Mouse (Mus musculus) lung, adult 18-20 months (tissue): Measurements from ENCODE around the gene Shisal2a.

Experiments
- DNase-seq, 2 experiments: peaks; one replicate each; pipeline ENCODE4 v3.0.0; 2022; ENCODE audit warnings: mixed read lengths in 2 of 2

The Shisal2a gene

GRCm38 (mm10) chr4:108383183-108383714 lies at the start of gene Shisal2a:
TSS of gene Shisal2a (minus strand) at chr4:108383349.
- no peak for DNase-seq

GRCm38 (mm10) chr4:108431561-108431936 lies 48.4 kb upstream of the Shisal2a start:
- DNase-seq: no peak

DNA sequence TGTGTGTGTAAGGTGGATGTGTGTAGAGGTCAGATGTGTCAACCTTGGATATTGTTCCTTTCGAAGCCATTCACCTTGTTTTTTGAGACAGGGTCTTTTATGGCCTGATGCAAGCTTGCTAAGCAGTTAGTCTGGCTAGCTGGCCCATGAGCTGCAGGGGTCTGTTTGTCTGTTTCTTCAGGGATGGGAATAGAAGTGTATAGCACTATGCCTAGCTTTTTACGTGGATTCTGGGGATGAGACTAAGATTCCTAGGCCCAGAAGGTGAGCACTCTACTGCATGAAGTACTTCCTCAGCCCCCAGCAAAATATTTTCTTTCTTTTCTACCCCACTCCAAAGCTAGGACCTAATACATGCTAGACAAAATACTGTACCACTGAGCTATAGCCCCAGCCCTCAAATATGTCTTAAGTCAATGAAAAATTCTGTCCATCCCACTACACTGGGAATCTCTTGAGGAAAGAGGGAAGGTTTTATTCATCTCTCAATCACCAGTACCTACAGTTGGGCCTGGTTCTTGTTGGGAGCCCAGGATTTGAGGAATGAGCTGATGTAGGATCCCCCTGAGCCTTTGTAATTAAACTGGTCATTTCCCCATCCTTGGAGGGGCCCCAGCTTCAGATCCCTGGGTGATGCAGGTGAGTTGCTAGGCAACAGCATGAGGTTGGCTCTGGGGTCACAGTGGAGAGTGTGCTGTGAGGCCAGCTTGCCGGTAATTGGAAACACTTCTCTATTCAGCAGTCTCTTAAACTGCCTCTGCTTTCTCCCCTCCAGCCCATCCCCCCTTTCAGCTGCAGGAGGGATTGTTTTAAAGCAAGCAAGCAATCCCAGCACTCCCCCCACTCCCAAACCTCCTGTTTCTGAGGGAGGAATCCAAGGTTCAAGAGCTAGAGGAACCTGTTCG lies 47.8 kb upstream of the Shisal2a start:
- DNase-seq: no peak

DNA sequence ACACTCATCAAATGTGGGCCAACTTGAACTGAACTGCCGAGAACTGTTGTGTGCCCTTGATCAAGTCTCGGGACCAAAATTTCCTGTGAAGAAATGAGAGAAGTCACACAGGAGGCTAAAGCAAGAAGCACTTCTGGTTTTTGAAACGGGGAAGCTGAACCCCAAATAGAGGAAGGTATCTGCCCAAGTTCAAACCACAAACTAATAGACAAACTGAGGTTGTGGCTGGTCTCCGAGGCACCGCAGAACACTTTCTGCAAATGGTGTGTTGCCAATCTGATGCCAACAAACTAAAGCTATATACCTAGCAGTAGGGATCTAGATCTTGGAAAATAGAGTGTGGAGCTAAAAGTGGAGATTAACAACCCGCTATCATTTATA lies 45.2 kb upstream of the Shisal2a start:
- no peak for DNase-seq

DNA sequence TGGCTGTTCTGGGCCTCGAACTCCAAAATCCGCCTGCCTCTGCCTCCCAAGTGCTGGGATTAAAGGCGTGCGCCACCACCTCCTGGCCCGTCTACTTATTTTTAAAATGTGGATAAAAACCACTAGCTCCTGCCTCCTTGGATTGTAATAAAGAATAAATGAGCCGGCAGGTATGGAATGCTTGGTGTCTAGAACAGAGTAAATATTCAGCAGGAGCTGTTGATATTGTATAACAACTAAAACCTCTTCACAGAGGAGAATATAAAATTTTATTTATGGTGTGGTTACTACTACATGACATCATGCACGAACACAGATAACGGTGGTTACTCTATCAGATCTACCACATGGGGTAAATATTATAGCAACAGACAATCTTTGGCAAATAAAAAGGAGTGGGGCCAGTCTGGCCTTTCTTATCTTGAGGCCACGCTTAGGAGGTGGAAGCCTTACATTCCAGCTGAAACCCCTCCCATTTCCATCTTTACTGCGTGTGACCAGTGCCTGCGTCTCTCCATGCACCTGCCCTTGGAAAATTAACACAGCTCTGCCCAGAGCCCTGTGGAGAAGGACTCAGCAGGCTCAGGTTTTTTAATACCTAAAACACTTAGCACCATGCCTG lies 44.7 kb upstream of the Shisal2a start:
- DNase-seq: no peak

DNA sequence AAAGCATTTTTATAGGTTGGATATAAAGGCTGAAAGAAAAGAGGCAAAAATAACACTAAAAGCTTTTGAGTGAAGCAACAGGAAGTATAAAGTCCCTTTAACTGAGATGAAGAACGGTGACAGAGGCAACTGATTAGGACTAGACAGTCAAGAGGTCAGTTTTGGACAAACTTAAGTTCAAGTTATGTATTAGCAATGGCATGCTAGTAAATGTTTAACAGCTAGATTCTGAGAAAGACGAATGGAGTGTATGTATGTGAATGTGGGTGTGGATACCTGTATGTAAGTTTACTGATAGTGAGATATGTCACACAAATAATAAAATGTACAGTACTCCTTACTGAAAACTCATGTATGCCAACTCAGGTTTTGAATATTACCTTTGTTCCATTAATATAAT lies 41.4 kb upstream of the Shisal2a start:
- no peak for DNase-seq

GRCm38 (mm10) chr4:108407621-108408020 lies 24.5 kb upstream of the Shisal2a start:
- no peak for DNase-seq

- no peak for DNase-seq
These were observed 23.8 kb upstream of the Shisal2a start, which contains the start of gene Gpx7 for GRCm38 (mm10) chr4:108406861-108407401. TSS of gene Gpx7 (minus strand) at chr4:108406961.

- peak; percentile 67 to 70 for DNase-seq
These were observed 23.1 kb upstream of the Shisal2a start for GRCm38 (mm10) chr4:108406138-108406860.

DNA sequence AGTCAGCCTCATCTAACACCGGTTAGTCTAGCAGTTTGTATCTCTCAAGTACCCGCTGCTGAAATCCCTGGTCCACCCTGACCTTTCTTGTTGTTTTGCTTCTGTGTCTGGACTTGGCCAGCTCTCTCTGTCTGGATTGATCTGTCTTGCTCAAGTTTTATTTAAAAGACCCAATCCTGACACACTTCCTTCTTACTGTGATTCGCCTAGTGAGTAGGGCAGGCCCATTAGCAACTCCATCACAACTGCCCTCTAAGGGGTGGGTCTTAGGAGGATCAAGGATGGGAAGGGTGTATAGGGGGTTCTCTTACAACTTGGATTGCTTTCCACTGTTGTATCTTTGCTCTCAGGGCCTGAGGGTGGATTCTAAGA lies 22.6 kb upstream of the Shisal2a start:
- peak in 1 of 2 experiments; percentile 42 for DNase-seq

- no peak for DNase-seq
These were observed 20.9 kb upstream of the Shisal2a start for GRCm38 (mm10) chr4:108403861-108404635.

- peak in 1 of 2 experiments; percentile 27 for DNase-seq
These were observed 17.2 kb upstream of the Shisal2a start for GRCm38 (mm10) chr4:108400395-108400794.

GRCm38 (mm10) chr4:108394236-108394635 lies 11.1 kb upstream of the Shisal2a start:
- no peak for DNase-seq

DNA sequence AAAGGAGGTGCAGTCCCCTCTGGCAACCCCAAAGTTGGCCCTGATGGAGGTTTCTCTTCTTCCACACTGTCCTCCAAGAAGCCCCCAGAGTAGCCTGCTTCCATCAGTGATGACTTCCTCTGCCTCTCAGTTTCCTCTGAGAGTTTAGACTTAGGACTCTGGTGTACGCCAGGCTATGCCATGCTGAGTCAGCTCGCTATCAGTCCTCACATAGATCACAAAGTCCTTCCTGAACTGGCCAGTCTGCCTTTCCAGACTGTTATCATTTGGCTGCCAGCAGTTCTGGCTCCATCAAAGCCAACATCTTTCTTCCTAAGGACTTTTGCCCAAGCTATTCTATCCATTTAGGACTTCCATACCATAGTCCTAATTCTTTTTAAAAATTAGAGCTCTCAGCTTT lies 9.4 kb upstream of the Shisal2a start:
- no peak for DNase-seq

DNA sequence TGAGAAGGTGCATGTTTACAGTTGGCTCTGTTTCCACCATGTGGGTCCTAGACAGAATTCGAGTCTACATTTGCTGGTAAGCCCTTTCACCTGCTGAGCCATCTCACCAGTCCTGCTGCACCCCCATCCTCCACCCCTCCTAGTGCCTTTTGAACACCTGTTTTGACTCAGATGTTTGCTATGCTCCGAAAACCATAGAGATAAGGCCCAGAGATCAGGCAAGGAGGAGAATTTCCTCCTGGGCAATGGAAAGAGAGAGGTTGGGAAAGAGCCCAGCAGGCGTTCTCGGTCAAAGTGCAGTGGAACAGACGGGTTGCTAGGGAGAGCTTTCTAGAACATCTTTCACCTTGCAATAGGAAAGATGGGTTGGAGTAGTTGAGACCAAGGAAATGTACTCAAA lies 8.0 kb upstream of the Shisal2a start:
- DNase-seq: no peak

DNA sequence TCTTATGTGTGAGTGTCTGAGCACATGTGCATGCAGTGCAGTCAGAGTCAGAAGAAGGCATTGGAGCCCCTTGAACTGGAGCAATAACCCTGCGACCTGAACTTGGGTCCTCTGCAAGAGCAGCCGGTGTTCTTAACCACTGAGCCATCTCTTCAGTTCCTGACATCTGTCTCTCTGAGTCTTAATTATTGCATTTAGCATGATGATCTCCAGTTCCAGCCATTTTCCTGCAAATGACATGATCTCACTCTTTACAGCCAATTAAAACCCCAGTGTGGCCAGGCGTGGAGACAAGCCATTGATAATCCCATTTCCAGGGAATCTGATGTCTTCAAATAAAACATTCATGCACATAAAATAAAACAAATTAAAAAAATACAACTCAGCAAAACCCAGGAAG lies 5.6 kb upstream of the Shisal2a start:
- DNase-seq: no peak

DNA sequence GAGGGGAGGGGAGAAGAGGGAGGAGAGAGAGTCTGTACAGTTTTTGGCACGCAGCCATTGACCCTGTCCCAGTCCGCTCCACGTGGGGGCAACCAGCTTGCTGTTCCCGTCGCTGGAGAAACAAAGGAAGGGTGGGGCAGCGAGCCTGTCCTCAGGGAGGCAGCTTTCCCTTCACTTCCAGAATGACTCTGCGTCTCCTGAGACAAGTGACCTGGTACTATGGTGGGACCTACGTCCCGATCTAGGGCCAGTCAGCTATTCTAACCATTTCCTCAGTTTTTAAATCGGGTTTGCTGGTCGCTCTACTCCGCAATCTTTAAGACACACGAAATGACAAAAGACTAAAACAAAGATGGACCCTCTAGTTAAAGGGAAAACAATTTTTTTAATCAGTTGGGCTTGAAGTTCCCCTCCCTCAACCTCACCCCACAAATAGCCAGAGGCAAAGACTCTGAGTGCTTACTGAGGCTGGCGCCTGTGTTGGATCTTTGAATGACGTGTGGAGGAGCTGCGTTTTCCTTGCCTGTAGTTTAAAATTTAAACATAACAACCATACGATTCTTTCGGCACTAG lies 4.6 kb upstream of the Shisal2a start:
- peak; percentile 74 to 86 for DNase-seq

DNA sequence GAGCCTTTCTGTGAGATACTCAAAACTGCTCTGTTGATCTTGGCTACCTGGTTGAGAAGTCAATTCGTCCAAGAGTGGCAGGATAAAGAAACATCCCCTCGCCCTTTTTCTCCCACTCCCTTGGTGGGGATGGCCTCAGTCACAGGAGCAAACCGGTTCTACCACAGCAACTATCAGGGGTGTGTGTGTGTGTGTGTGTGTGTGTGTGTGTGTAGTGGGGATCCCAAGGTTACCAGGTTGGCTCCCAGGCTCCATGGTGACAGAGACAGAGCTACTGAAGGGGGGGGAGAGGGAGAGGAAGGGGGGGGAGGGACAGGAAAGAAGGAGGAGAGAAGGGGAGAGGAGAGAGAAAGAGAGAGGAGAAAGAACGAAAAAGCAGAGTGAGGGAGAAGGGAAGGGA lies 4.0 kb upstream of the Shisal2a start:
- DNase-seq: peak; percentile 21 to 55

- no peak for DNase-seq
These were observed 2.9 kb upstream of the Shisal2a start for GRCm38 (mm10) chr4:108386087-108386486.

DNA sequence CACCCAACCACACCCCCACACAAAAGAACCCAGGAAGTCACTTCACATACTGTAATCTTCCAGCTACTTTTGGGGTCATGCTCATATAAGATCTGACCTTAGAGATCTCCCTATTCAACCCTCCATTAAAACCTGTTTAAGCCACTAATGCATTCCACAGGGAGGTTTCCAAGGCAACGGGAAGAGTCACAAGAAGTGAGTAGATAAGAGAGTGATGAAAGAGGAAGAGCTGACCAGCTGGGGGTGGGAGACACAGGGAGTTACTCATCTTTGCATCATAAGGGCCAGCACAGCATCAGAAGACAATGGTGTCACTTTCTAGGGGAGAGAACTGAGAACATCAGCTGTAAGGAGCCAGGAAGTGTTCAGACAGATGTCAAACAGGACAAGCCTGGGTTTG lies 3.0 kb downstream of the Shisal2a start:
- no peak for DNase-seq

GRCm38 (mm10) chr4:108379476-108379875 lies 3.7 kb downstream of the Shisal2a start:
- DNase-seq: no peak

DNA sequence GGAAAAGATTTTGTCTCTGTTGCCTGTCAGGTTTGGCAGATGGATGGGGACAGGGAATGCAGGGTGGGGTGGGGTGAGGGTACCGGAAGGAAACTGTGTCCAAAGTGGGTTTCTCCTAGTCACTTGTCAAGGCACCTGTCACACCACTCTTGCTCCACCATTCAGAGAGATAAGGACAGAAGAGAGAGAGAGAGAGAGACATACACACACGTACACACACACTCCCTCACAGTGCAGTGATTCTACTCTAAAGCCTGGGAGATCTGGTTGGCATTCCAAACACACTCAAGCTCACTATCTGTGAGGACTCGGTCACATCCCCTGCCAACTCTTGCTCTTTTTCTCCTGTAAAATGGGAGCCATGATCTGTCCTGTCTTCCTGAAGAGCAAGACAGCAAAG lies 11.0 kb downstream of the Shisal2a start:
- no peak for DNase-seq
